Mouse (Mus musculus) kidney, postnatal 14 days (tissue): ENCODE results near the gene Myh6.
A peak's percentile ranks its signal among the peaks of the same experiment; 100 is the strongest.
"Not testable (repeated sequence)": the region's sequence is repeated elsewhere in the genome, so short reads cannot be mapped to it uniquely, and the experiment has no call there.

Experiments used
- DNase-seq: peaks from one replicate; pipeline ENCODE4 v3.0.0; 2022; ENCODE audit warnings: mixed read lengths

Gene Myh6

GRCm38 (mm10) chr14:54955481-54955880 is 11.2 kb downstream of the Myh6 start:
- no peak for DNase-seq

GRCm38 (mm10) chr14:54954474-54954873 is 12.3 kb downstream of the Myh6 start:
- no peak for DNase-seq

GRCm38 (mm10) chr14:54953664-54954206 is 13.0 kb downstream of the Myh6 start:
- DNase-seq, result no peak

- DNase-seq, result no peak
These were observed 15.1 kb downstream of the Myh6 start for GRCm38 (mm10) chr14:54951587-54951986.

- DNase-seq, result no peak
These were observed 16.2 kb downstream of the Myh6 start for GRCm38 (mm10) chr14:54950493-54950892.

- no peak for DNase-seq
These were observed 17.9 kb downstream of the Myh6 start for GRCm38 (mm10) chr14:54948781-54949180.

GRCm38 (mm10) chr14:54947008-54947407 is 19.7 kb downstream of the Myh6 start:
- not testable (repeated sequence) for DNase-seq

- DNase-seq, result no peak
These were observed 20.6 kb downstream of the Myh6 start for GRCm38 (mm10) chr14:54945975-54946704.

- no peak for DNase-seq
These were observed 21.8 kb downstream of the Myh6 start for GRCm38 (mm10) chr14:54944939-54945338.

- DNase-seq, result no peak
These were observed 22.8 kb downstream of the Myh6 start for GRCm38 (mm10) chr14:54943971-54944370.

- DNase-seq, result no peak
These were observed 24.2 kb downstream of the Myh6 start for GRCm38 (mm10) chr14:54942479-54942878.

- peak; percentile 62 for DNase-seq
These were observed 25.4 kb downstream of the Myh6 start for GRCm38 (mm10) chr14:54941024-54941978.

GRCm38 (mm10) chr14:54940176-54940530 is 26.6 kb downstream of the Myh6 start:
- DNase-seq, result peak; percentile 41

GRCm38 (mm10) chr14:54939434-54940175 is 27.1 kb downstream of the Myh6 start:
- peak; percentile 84 for DNase-seq

- DNase-seq, result no peak
These were observed 28.1 kb downstream of the Myh6 start for GRCm38 (mm10) chr14:54938431-54939219.

- DNase-seq, result no peak
These were observed 29.2 kb downstream of the Myh6 start for GRCm38 (mm10) chr14:54937361-54938182.

- DNase-seq, result no peak
These were observed 29.9 kb downstream of the Myh6 start for GRCm38 (mm10) chr14:54936831-54937160.

- no peak for DNase-seq
These were observed 30.6 kb downstream of the Myh6 start, which contains the start of gene Cmtm5 for GRCm38 (mm10) chr14:54935904-54936830. Gene Cmtm5 (plus strand): TSS chr14:54936261.

- no peak for DNase-seq
These were observed 34.0 kb downstream of the Myh6 start, which contains the start of gene Il25 for GRCm38 (mm10) chr14:54932645-54933150. Gene Il25 (plus strand): TSS chr14:54932695.

GRCm38 (mm10) chr14:54930431-54930830 is 36.3 kb downstream of the Myh6 start:
- no peak for DNase-seq
